ENCODE assay signal across 23 mouse cellular contexts in the genomic region with DNA sequence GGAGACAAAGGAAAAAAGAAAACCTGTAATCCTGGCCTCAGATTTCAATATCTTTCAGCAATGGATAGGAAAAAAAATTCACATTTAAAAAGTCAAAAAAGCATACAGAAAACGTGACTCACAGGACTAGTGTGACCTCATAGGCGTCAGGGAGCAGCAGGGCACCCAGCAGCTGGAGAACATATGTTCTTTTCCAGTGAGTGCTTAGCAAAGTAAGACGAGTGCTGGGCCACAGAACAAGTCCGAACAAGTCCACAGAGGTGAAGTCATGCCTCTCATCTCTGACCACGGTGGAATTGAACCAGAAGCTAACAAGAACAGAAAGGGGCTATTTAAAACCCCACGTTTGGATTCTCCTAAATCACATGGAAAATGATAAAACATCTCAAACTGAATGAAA.
DNase-seq lines count a peak whose midpoint lies in the region; ATAC-seq and TF ChIP-seq lines count a peak whose summit lies in the region.
"Had no signal": no experiment of that assay in that cellular context is flagged by ENCODE, and none has a peak within 500 bp of the region (broad histone marks: within the 10 kb centered on the region; RNA-seq: fewer than 3 reads in every experiment).

No protein-coding gene starts in this region.

- no peak for TF ChIP-seq EP300 in heart, postnatal 0 days (IDR thresholded peaks at IDR 0.05; ENCODE audit: low read depth)

- no peaks in the 10 kb centered on the region for H3K36me3 ChIP-seq in heart, postnatal 0 days (replicated peaks; ENCODE audit: control insufficient read depth, insufficient read depth, low read length)
- no peaks in the 10 kb centered on the region for H3K36me3 ChIP-seq in heart, embryonic 10.5 days
- no peaks in the 10 kb centered on the region for H3K36me3 ChIP-seq in hindbrain, embryonic 13.5 days
- H3K36me3 ChIP-seq: forebrain, embryonic 15.5 days; limb, embryonic 15.5 days; liver, embryonic 15.5 days; midbrain, embryonic 15.5 days; stomach, embryonic 15.5 days had no signal

- H3K4me3 ChIP-seq in heart, postnatal 0 days (ENCODE audit: low read depth, low read length), result no peak overlapping the region
- no peak overlapping the region for H3K4me3 ChIP-seq in heart, embryonic 10.5 days
- H3K4me3 ChIP-seq in embryonic fibroblast, embryonic 13.5 days (ENCODE audit: insufficient read depth, low read length), result no peak overlapping the region
- no peak overlapping the region for H3K4me3 ChIP-seq in hindbrain, embryonic 13.5 days
- H3K4me3 ChIP-seq: erythroblast, embryonic 14.5 days; forebrain, embryonic 15.5 days; limb, embryonic 15.5 days; liver, embryonic 15.5 days; midbrain, embryonic 15.5 days; stomach, embryonic 15.5 days had no signal

- DNase-seq in heart, postnatal 0 days (ENCODE audit: low spot score), result no peak
- no peak for DNase-seq in heart, embryonic 10.5 days (ENCODE audit: low spot score)
- DNase-seq in 3T3-L1 (ENCODE audit: low read depth, low spot score), result peak; percentile 95
- peak; percentile 34 for DNase-seq in Muller cell, postnatal 12 days (ENCODE audit: inconsistent ontology term)
- no peak for DNase-seq in natural killer cell, adult 2 months (ENCODE audit: low spot score in 2 of 2)
- DNase-seq in adrenal gland, postnatal 4 days (ENCODE audit: low spot score in 2 of 2), result no peak
- DNase-seq: adrenal gland, adult 8-10 months; cerebellum, postnatal 10 days; gastrocnemius, postnatal 36 days; kidney, adult 11 months; layer of hippocampus, postnatal 36 days; lung, postnatal 10 days; thymus, adult 2 months had no signal

- no peaks in the 10 kb centered on the region for H3K27me3 ChIP-seq in heart, postnatal 0 days (ENCODE audit: control insufficient read depth, insufficient read depth, low read length)
- no peaks in the 10 kb centered on the region for H3K27me3 ChIP-seq in heart, embryonic 10.5 days (ENCODE audit: insufficient read depth, poor library complexity, severe bottlenecking)
- H3K27me3 ChIP-seq in hindbrain, embryonic 13.5 days, result no peaks in the 10 kb centered on the region
- H3K27me3 ChIP-seq: forebrain, embryonic 15.5 days; limb, embryonic 15.5 days; liver, embryonic 15.5 days; megakaryocyte, embryonic 14.5 days; midbrain, embryonic 15.5 days; stomach, embryonic 15.5 days had no signal

- H3K27ac ChIP-seq in heart, postnatal 0 days (ENCODE audit: low read depth), result no peak overlapping the region
- H3K27ac ChIP-seq in heart, embryonic 10.5 days, result no peak overlapping the region
- H3K27ac ChIP-seq in embryonic fibroblast, embryonic 13.5 days (ENCODE audit: insufficient read depth, low read length), result peak overlapping the region; percentile 100
- H3K27ac ChIP-seq in hindbrain, embryonic 13.5 days, result no peak overlapping the region
- H3K27ac ChIP-seq: forebrain, embryonic 15.5 days; limb, embryonic 15.5 days; liver, embryonic 15.5 days; midbrain, embryonic 15.5 days; stomach, embryonic 15.5 days had no signal

- no peaks in the 10 kb centered on the region for H3K4me1 ChIP-seq in heart, postnatal 0 days (ENCODE audit: control insufficient read depth, insufficient read depth)
- H3K4me1 ChIP-seq in heart, embryonic 10.5 days, result no peaks in the 10 kb centered on the region
- H3K4me1 ChIP-seq in embryonic fibroblast, embryonic 13.5 days (ENCODE audit: control insufficient read depth, insufficient read depth, low read length), result peaks cover 21% of the 10 kb centered on the region
- no peaks in the 10 kb centered on the region for H3K4me1 ChIP-seq in hindbrain, embryonic 13.5 days (replicated peaks)
- H3K4me1 ChIP-seq: forebrain, embryonic 15.5 days; limb, embryonic 15.5 days; liver, embryonic 15.5 days; midbrain, embryonic 15.5 days; stomach, embryonic 15.5 days had no signal

- WGBS in heart, postnatal 0 days, result 58% methylated on average over 6 of the region's 6 CpGs
- 65% methylated on average over 6 of the region's 6 CpGs for WGBS in heart, embryonic 10.5 days
- WGBS in hindbrain, embryonic 13.5 days, result 63% methylated on average over 6 of the region's 6 CpGs

- ATAC-seq in heart, postnatal 0 days (ENCODE audit: insufficient read depth, low read depth), result 0 out of 2 replicates have a peak, but pooled peaks have one; percentile 36
- no peak for ATAC-seq in hindbrain, embryonic 13.5 days (ENCODE audit: low FRiP score)
- ATAC-seq: forebrain, embryonic 15.5 days; midbrain, embryonic 15.5 days had no signal

- H3K9ac ChIP-seq in heart, postnatal 0 days (replicated peaks; ENCODE audit: low read depth, low read length), result no peak overlapping the region
- no peak overlapping the region for H3K9ac ChIP-seq in hindbrain, embryonic 13.5 days
- H3K9ac ChIP-seq: forebrain, embryonic 15.5 days; limb, embryonic 15.5 days; liver, embryonic 15.5 days; midbrain, embryonic 15.5 days; stomach, embryonic 15.5 days had no signal

- no peak; the same call in 1 of the 2 replicates for TF ChIP-seq POLR2A in embryonic fibroblast, embryonic 13.5 days (IDR thresholded peaks at IDR 0.05; ENCODE audit: low read depth, low read length)

- H3K9me3 ChIP-seq in heart, postnatal 0 days (replicated peaks; ENCODE audit: control insufficient read depth, low read length), result no peaks in the 10 kb centered on the region
- H3K9me3 ChIP-seq in heart, embryonic 10.5 days, result no peaks in the 10 kb centered on the region
- H3K9me3 ChIP-seq in hindbrain, embryonic 13.5 days, result no peaks in the 10 kb centered on the region
- H3K9me3 ChIP-seq: forebrain, embryonic 15.5 days; limb, embryonic 15.5 days; liver, embryonic 15.5 days; midbrain, embryonic 15.5 days; stomach, embryonic 15.5 days had no signal

- H3K4me2 ChIP-seq in heart, postnatal 0 days (ENCODE audit: low read depth, low read length), result no peak overlapping the region
- no peak overlapping the region for H3K4me2 ChIP-seq in hindbrain, embryonic 13.5 days
- H3K4me2 ChIP-seq: forebrain, embryonic 15.5 days; heart, embryonic 11.5 days; limb, embryonic 15.5 days; liver, embryonic 15.5 days; midbrain, embryonic 15.5 days; stomach, embryonic 15.5 days had no signal

- TF ChIP-seq CTCF in heart, postnatal 0 days (IDR thresholded peaks at IDR 0.05; ENCODE audit: low read depth), result no peak
- TF ChIP-seq CTCF in embryonic fibroblast, embryonic 13.5 days (IDR thresholded peaks at IDR 0.05; ENCODE audit: borderline replicate concordance, insufficient read depth, low read length), result no peak

Comparison
In these comparisons a context has a peak if more than half of its experiments do, and no peak if none do; other contexts are left out.
1. DNase-seq: peak in 3T3-L1 (single experiment) and Muller cell, postnatal 12 days (single experiment); none in heart, postnatal 0 days (single experiment), heart, embryonic 10.5 days (single experiment), natural killer cell, adult 2 months (0 of 2) and adrenal gland, postnatal 4 days (0 of 2).